Mouse (Mus musculus): Measurements from ENCODE around the gene Wfdc8. TPM values are rescaled to one million over a fixed set of nuclear protein-coding genes. Genes with fewer than 3 reads are reported as not detected.

Gene Wfdc8
- polyA plus RNA-seq, 1 experiment from 2014 or later, result not detected

- Histone ChIP-seq H3K9me3 (replicated peaks; ENCODE audit: control insufficient read depth, low read length) (no peaks in the 10 kb centered on the region), H3K36me3 (replicated peaks; ENCODE audit: control insufficient read depth, insufficient read depth, low read depth, low read length) (no peaks in the 10 kb centered on the region), H3K27me3 (ENCODE audit: control insufficient read depth, insufficient read depth, low read length) (no peaks in the 10 kb centered on the region), H3K27ac (replicated peaks; ENCODE audit: low read depth, low read length) (no peak overlapping the region), H3K4me1 (ENCODE audit: control insufficient read depth, insufficient read depth, low read length) (peaks cover 4% of the 10 kb centered on the region; the same call in 1 of the 2 replicates), H3K4me3 (ENCODE audit: low read depth, low read length) (no peak overlapping the region), H3K4me2 (ENCODE audit: low read depth, low read length) (no peak overlapping the region), H3K9ac (replicated peaks; ENCODE audit: low read length) (no peak overlapping the region)
- ATAC-seq (replicated peaks; ENCODE audit: insufficient number of reproducible peaks, low FRiP score, low TSS enrichment, low read depth) (no peak), DNase-seq (ENCODE audit: low spot score) (no peak)
- 88% methylated on average over 8 of the region's 8 CpGs for WGBS
Measured at GRCm38 (mm10) chr2:164560106-164560505, 53.3 kb downstream of the Wfdc8 start.

- no peaks in the 10 kb centered on the region for H3K9me3 ChIP-seq (replicated peaks; ENCODE audit: control insufficient read depth, low read length)
- no peak overlapping the region for H3K4me3 ChIP-seq (ENCODE audit: low read depth, low read length)
- WGBS, result 39% methylated on average over 16 of the region's 16 CpGs
- no peaks in the 10 kb centered on the region for H3K27me3 ChIP-seq (ENCODE audit: control insufficient read depth, insufficient read depth, low read length)
- no peak for DNase-seq (ENCODE audit: low spot score)
- no peak overlapping the region for H3K27ac ChIP-seq (replicated peaks; ENCODE audit: low read depth, low read length)
- H3K9ac ChIP-seq (replicated peaks; ENCODE audit: low read length), result no peak overlapping the region
- ATAC-seq (replicated peaks; ENCODE audit: insufficient number of reproducible peaks, low FRiP score, low TSS enrichment, low read depth), result no peak
- H3K4me1 ChIP-seq (ENCODE audit: control insufficient read depth, insufficient read depth, low read length), result peaks cover 4% of the 10 kb centered on the region; the same call in 1 of the 2 replicates
- H3K36me3 ChIP-seq (replicated peaks; ENCODE audit: control insufficient read depth, insufficient read depth, low read depth, low read length), result no peaks in the 10 kb centered on the region
- H3K4me2 ChIP-seq (ENCODE audit: low read depth, low read length), result no peak overlapping the region
Measured at GRCm38 (mm10) chr2:164558991-164559645, 54.3 kb downstream of the Wfdc8 start.

GRCm38 (mm10) chr2:164558426-164558825 lies 55.0 kb downstream of the Wfdc8 start:
- H3K36me3 ChIP-seq (replicated peaks; ENCODE audit: control insufficient read depth, insufficient read depth, low read depth, low read length), result no peaks in the 10 kb centered on the region
- H3K27me3 ChIP-seq (ENCODE audit: control insufficient read depth, insufficient read depth, low read length), result no peaks in the 10 kb centered on the region
- H3K4me2 ChIP-seq (ENCODE audit: low read depth, low read length), result no peak overlapping the region
- no peak overlapping the region for H3K9ac ChIP-seq (replicated peaks; ENCODE audit: low read length)
- H3K9me3 ChIP-seq (replicated peaks; ENCODE audit: control insufficient read depth, low read length), result no peaks in the 10 kb centered on the region
- H3K27ac ChIP-seq (replicated peaks; ENCODE audit: low read depth, low read length), result no peak overlapping the region
- DNase-seq (ENCODE audit: low spot score) (no peak), ATAC-seq (replicated peaks; ENCODE audit: insufficient number of reproducible peaks, low FRiP score, low TSS enrichment, low read depth) (no peak)
- H3K4me3 ChIP-seq (ENCODE audit: low read depth, low read length), result no peak overlapping the region
- 79% methylated on average over 8 of the region's 8 CpGs for WGBS
- peaks cover 4% of the 10 kb centered on the region; the same call in 1 of the 2 replicates for H3K4me1 ChIP-seq (ENCODE audit: control insufficient read depth, insufficient read depth, low read length)

GRCm38 (mm10) chr2:164551502-164551901 lies 61.9 kb downstream of the Wfdc8 start:
- Histone ChIP-seq H3K9me3 (replicated peaks; ENCODE audit: control insufficient read depth, low read length) (no peaks in the 10 kb centered on the region), H3K9ac (replicated peaks; ENCODE audit: low read length) (no peak overlapping the region), H3K27me3 (ENCODE audit: control insufficient read depth, insufficient read depth, low read length) (no peaks in the 10 kb centered on the region), H3K27ac (replicated peaks; ENCODE audit: low read depth, low read length) (no peak overlapping the region), H3K36me3 (replicated peaks; ENCODE audit: control insufficient read depth, insufficient read depth, low read depth, low read length) (no peaks in the 10 kb centered on the region), H3K4me1 (ENCODE audit: control insufficient read depth, insufficient read depth, low read length) (peaks cover 2% of the 10 kb centered on the region; the same call in 1 of the 2 replicates), H3K4me2 (ENCODE audit: low read depth, low read length) (no peak overlapping the region), H3K4me3 (ENCODE audit: low read depth, low read length) (no peak overlapping the region)
- ATAC-seq (replicated peaks; ENCODE audit: insufficient number of reproducible peaks, low FRiP score, low TSS enrichment, low read depth) (no peak), DNase-seq (ENCODE audit: low spot score) (no peak)
- 85% methylated on average over 9 of the region's 9 CpGs for WGBS

DNA sequence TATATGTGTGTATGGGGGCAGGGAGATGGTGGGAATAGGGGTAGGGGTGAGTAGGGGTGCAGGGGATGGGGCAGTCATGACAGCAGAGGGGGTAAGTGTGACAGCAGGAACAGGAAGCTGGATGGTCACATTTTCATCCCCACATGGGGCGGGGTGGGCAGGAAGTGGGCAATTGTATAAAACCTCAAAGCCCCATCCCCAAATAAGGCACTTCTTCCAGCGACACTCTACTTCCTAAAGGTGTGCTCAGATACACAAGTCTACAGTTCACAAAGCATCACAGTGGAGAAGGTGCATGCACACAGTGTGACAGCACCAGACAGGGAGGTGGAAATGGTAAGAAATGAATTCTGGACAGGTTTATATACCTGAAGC lies 62.5 kb downstream of the Wfdc8 start:
- WGBS, result 62% methylated on average over 2 of the region's 2 CpGs
- no peak overlapping the region; the same call in 1 of the 2 replicates for H3K9ac ChIP-seq (replicated peaks; ENCODE audit: low read length)
- no peak overlapping the region for H3K27ac ChIP-seq (replicated peaks; ENCODE audit: low read depth, low read length)

GRCm38 (mm10) chr2:164549963-164550894 lies 63.2 kb downstream of the Wfdc8 start:
- no peak for DNase-seq (ENCODE audit: low spot score)
- 17% methylated on average over 10 of the region's 10 CpGs for WGBS
- H3K4me1 ChIP-seq (ENCODE audit: control insufficient read depth, insufficient read depth, low read length), result peaks cover 2% of the 10 kb centered on the region; the same call in 1 of the 2 replicates
- no peaks in the 10 kb centered on the region for H3K27me3 ChIP-seq (ENCODE audit: control insufficient read depth, insufficient read depth, low read length)
- no peak for ATAC-seq (replicated peaks; ENCODE audit: insufficient number of reproducible peaks, low FRiP score, low TSS enrichment, low read depth)
- no peak overlapping the region for H3K4me3 ChIP-seq (ENCODE audit: low read depth, low read length)
- H3K36me3 ChIP-seq (replicated peaks; ENCODE audit: control insufficient read depth, insufficient read depth, low read depth, low read length), result no peaks in the 10 kb centered on the region
- H3K4me2 ChIP-seq (ENCODE audit: low read depth, low read length), result peak overlapping the region; percentile 19; the same call in 1 of the 2 replicates
- H3K9me3 ChIP-seq (replicated peaks; ENCODE audit: control insufficient read depth, low read length), result no peaks in the 10 kb centered on the region
- H3K9ac ChIP-seq (replicated peaks; ENCODE audit: low read length), result peak overlapping the region; percentile 22
- no peak overlapping the region for H3K27ac ChIP-seq (replicated peaks; ENCODE audit: low read depth, low read length)

More for the DNA sequence above, 62.5 kb downstream of the Wfdc8 start:
- no peaks in the 10 kb centered on the region for H3K27me3 ChIP-seq (ENCODE audit: control insufficient read depth, insufficient read depth, low read length)
- no peak for DNase-seq (ENCODE audit: low spot score)
- ATAC-seq (replicated peaks; ENCODE audit: insufficient number of reproducible peaks, low FRiP score, low TSS enrichment, low read depth), result no peak
- H3K4me1 ChIP-seq (ENCODE audit: control insufficient read depth, insufficient read depth, low read length), result peaks cover 2% of the 10 kb centered on the region; the same call in 1 of the 2 replicates
- no peak overlapping the region for H3K4me3 ChIP-seq (ENCODE audit: low read depth, low read length)
- no peaks in the 10 kb centered on the region for H3K36me3 ChIP-seq (replicated peaks; ENCODE audit: control insufficient read depth, insufficient read depth, low read depth, low read length)
- H3K9me3 ChIP-seq (replicated peaks; ENCODE audit: control insufficient read depth, low read length), result no peaks in the 10 kb centered on the region
- H3K4me2 ChIP-seq (ENCODE audit: low read depth, low read length), result no peak overlapping the region

- Histone ChIP-seq H3K27me3 (ENCODE audit: control insufficient read depth, insufficient read depth, low read length) (no peaks in the 10 kb centered on the region), H3K4me2 (ENCODE audit: low read depth, low read length) (no peak overlapping the region), H3K9ac (replicated peaks; ENCODE audit: low read length) (no peak overlapping the region), H3K4me1 (ENCODE audit: control insufficient read depth, insufficient read depth, low read length) (peaks cover 2% of the 10 kb centered on the region; the same call in 1 of the 2 replicates), H3K27ac (replicated peaks; ENCODE audit: low read depth, low read length) (no peak overlapping the region), H3K9me3 (replicated peaks; ENCODE audit: control insufficient read depth, low read length) (no peaks in the 10 kb centered on the region), H3K36me3 (replicated peaks; ENCODE audit: control insufficient read depth, insufficient read depth, low read depth, low read length) (no peaks in the 10 kb centered on the region), H3K4me3 (ENCODE audit: low read depth, low read length) (no peak overlapping the region)
- 38% methylated on average over 4 of the region's 4 CpGs for WGBS
- ATAC-seq (replicated peaks; ENCODE audit: insufficient number of reproducible peaks, low FRiP score, low TSS enrichment, low read depth) (no peak), DNase-seq (ENCODE audit: low spot score) (no peak)
Measured at GRCm38 (mm10) chr2:164549338-164549737, 64.1 kb downstream of the Wfdc8 start.

All from embryonic facial prominence, embryonic 11.5 days (tissue).